Mouse (Mus musculus) monocyte, adult 5-6 weeks (primary cell): ENCODE results near the gene Tmtc4. TPM values are rescaled to one million over a fixed set of nuclear protein-coding genes. Genes with fewer than 3 reads are reported as not detected.

Experiments used
- ATAC-seq: fragments of 153-309, 156-312 bp; replicated peaks from 2 replicates; pipeline ENCODE4 v1.8.0; 2017; ENCODE audit warnings: mild to moderate bottlenecking; ENCODE audit not compliant: low TSS enrichment, insufficient number of reproducible peaks, severe bottlenecking, poor library complexity, low FRiP score
- total RNA-seq: library from RNA; stranded (forward); fragments of 200-1000, 200-491, 200-594 nt; gene quantifications from 3 replicates; pipeline ENCODE4 v1.2.3, GENCODE M21; 2017

The Tmtc4 gene
- total RNA-seq, 1 experiment from 2014 or later: 9.5 TPM

DNA sequence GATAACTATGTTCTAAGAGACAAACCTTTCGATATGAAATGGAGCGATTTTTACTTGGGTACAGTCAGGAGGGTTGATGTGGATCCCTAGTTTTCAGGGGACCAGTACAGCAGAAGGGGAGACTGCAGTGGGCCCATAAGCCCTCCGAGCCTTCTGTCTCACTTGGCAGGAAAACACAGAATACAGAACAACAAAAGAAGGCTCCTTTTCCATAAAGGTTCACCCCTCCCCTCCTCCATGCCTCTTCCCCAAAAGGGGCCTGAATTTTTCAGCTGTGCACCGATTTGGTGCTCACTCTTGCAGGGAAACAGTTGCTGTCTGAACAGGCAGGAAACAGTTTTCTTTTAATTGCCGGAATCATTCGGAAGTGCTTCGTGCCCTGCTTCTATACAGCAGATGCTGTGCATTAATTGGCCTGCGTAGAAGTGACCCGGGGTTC is 101.6 kb downstream of the Tmtc4 start:
- ATAC-seq: no peak

DNA sequence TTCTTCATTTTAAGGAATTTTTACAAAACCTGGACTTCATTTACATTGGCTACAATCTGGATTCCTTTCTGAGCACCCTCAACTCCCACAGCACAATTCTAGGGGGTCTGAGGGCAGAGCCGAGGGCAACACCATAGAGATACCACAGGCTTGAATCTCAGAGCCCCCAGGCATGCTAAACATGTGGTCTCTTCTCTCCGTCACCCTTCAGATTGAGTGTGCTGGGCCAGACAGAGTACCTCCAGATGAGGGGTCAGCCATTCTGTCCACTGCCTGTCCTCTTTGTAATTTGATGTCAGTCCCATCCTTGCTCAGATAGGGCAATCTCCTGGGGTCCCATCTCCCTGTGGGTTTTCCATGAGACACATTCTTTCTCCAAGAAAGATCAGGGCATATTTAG is 102.1 kb downstream of the Tmtc4 start:
- no peak for ATAC-seq

DNA sequence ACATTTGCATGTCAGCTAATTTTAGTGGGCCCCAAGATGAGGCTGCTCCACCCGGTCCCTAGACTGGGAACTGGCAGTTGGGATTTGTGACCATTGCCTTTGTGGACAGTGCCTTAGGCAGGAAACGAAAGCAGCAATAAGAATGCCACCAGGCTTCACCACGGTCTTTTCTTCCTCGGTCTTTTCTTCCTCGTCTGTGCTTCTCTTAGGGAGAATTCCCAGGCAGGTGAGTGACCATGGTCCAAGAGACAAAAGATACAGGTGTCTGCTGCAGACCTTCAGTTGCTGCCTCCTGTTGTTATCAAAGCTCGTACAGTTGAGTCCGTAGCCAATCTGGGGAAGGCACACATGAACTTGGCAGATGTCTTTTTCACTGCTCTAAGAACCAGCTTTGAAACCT is 103.5 kb downstream of the Tmtc4 start:
- no peak for ATAC-seq

DNA sequence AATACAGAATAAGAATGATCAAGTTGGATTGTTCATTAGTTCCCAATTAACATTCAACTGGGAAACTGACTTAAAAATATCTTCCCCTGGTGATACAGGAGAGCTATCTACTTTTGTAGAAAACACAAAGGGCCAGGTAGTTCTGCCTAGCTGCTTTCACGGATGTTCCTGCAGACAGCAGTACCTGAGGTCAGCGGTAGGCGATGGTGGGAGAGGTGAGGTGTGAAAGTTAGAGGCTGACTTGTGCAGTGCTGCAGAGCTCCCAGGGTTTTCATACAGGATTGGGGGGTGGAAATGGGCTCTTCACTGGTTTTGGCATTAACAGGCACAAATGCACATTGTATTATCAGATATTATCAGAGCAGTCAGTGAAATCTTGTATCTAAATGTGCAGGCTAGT is 106.0 kb downstream of the Tmtc4 start:
- ATAC-seq: no peak

DNA sequence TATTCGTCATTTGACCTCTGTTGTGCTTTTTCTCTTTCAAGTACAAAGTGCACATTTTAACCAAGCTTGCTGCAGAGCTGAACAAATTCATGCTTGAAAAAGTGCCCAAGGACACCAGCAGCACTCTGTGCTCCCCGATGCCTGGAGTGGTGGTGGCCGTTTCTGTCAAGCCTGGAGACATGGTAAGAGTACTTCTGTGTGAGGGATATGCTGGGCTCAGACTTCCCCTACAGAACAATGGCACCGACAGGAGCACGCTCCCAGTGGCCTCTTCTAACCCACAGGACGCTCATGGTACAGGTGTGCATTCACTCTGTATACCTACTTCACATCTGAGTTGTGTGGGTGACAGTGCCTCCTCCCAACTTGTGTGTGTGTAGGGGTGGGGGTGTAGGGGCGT is 107.1 kb downstream of the Tmtc4 start:
- no peak for ATAC-seq

DNA sequence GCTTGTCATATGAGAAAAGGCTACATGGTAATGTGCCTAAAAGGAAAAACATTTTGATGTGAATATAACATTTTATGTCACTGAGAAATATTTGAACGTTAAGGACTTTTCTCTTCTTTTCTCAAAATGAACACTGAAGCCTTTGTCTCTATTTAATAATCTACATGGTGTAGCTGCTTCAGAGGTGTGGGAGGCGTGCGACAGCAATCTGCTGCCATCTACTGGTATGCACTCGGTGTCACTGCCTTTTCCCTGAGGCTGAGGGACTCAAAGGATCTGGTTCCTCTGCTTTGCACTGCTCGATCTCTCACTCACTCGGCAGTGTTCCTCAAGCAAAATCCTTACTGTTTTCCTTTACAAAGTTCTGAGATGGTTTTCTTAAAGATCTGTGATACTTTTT is 107.7 kb downstream of the Tmtc4 start:
- 0 out of 2 replicates have a peak, but pooled peaks have one; percentile 56 for ATAC-seq

DNA sequence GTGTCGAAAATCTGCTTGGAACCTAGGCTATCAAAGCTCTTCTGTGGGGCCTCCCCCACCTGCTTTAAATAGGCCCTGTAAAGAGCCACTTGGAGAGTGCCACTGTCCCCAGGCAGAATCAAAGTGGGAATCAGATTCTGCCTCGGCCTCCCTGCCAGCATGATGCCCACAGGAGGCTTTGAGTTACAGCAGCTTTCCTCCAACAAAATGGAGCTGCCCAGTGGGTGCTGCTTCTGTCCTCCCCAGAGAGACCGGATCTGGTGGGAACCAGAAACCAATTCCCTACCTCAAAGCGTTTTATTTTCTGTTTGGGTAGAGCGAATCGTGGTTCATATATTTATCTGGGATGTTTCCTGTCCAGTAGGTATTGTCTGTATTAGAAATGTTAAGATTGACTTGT is 108.2 kb downstream of the Tmtc4 start:
- ATAC-seq: no peak

DNA sequence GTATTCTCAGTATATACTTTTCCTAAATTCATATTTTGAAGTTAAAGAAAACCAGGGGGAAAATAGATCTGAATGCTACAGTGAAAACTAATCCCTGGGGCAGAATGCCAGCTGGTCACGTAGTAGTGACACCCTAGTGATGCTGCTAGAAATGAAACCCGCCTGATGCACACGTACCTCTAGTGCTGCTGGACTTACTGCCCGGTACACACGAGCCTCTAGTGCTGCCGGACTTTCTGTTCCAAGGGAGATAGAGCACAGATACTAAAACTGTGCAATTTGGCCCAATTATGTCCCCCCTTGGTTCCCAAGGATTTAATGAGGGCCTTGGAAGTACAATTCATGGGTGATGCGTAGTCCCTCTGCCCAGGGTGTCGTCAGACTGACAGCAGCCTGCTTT is 108.8 kb downstream of the Tmtc4 start:
- no peak for ATAC-seq

DNA sequence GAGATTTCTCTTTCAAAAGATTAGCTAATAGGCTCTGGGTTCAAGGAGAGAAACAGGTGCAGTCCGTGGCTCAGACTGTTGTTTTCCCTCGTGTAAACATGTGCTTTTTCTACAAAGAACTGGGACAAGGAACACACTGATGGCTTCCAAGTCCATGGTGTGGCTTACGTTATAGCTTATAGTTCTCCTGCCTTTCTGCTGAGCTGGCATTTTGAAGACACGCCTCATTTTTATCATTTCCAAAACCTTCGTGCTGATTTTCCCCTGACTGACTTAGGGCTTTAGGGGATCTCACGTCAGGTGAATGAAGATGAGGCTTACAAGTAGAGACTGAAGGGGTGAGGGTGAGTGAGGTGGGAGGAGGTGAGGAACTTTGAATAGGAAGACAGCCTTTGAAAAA is 111.2 kb downstream of the Tmtc4 start:
- no peak for ATAC-seq

DNA sequence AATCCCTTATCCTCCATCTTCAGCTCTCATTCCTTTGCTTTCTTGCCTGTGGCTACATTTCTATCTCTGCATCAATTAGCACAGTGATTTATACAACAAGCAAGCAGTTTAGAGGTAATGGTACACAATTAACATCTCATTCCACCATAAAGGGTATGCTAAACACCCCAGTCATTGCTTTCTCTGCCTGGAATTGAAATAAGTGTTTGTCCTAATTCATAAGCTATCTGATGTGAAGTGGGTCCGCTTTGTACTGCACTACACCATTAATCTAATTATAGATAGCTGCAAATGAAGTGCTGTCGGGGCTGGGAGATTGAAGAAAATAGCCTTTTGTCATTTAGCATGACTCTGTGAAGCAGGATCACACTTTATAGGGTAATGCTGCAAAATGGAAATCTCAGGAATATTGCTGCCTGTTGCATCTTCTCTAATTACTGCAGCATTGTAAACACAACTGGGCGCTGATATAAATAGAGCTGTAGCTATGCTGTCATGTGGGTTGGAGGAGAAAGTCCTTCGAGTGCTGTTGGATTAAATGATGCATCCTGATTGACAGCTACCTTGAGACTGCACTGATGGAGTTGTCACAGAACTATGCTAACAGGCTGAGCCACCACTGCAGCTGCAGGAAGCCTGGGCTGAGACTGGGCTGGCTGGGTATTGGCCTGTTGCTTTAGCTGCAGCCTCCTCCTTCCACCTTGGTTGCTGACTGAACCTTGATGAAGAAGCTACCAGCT is 111.8 kb downstream of the Tmtc4 start:
- ATAC-seq: no peak

DNA sequence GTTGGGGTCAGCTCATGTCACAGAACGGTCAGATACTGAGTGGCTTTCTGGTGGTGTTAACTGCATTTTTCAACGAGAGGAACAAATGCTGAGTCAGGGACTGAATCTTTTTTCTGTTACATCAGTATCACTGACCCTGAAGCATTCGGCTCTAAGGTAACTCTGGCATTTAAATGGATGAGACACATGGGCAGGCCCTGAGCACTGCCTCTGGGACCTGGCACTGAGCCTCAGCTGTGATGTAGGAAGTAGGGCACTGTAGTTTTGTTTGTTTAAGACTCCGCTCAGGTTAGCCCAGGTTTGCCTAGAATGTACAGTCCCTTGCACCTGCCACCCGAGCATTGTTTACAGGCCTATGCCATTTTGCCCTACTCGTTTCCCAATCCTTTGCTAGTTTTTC is 114.0 kb downstream of the Tmtc4 start:
- ATAC-seq: no peak

Other genes with a start within 250 kb of the Tmtc4 start
- 0.75 to 6.5 TPM (median 5.6 TPM) in 3 replicates for gene Ggact, start 70.3 kb downstream of the Tmtc4 start, total RNA-seq